Mouse (Mus musculus) lung, adult 2 months (tissue): Measurements from ENCODE around the gene Pak4.

Experiments
- CTCF ChIP-seq: fragments of 200-500 bp; IDR thresholded peaks from 2 replicates; pipeline ENCODE4 v1.5.1; 2011; ENCODE audit warnings: mild to moderate bottlenecking, low read length, control low read depth; ENCODE audit not compliant: insufficient read depth
- POLR2A ChIP-seq: fragments of 200-500 bp; IDR thresholded peaks from 2 replicates; pipeline ENCODE4 v1.6.1; 2011; ENCODE audit warnings: low read depth, mild to moderate bottlenecking, control low read depth, low read length, borderline replicate concordance; ENCODE audit errors: extremely low read depth

DNA sequence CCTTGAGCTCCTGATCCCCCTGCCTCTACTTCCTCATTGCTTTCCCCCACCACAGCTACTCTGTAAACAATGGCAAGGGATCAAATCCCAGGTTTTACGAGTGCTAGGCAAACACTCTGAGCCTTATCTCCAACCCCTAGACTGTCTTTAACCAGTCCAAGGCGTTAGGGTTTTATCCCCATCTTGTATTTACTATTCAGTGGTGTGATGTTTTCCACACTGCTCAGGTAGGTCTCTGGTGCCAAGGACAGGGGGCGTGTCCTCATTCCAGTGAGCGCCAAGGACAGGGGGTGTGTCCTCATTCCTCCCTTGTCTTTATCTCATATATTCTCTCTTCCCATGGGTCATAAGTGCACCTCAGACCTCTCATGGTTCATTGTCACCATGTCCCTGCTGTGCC lies 57.5 kb downstream of the Pak4 start, which contains the start of gene Sycn:
- TF ChIP-seq CTCF (no peak), POLR2A (no peak)
